Mouse (Mus musculus) c-Kit-positive CD71-positive TER-119-positive erythroid progenitor cells, embryonic 14.5 days (primary cell): Measurements from ENCODE around the gene Gm20662.

Source experiments
- DNase-seq: peaks from one replicate; pipeline ENCODE4 v3.0.0-alpha.2; 2013; ENCODE audit warnings: low spot score

The Gm20662 gene

GRCm38 (mm10) chr9:107975399-107976386 is 20.5 kb upstream of the Gm20662 start, which contains the start of gene Uba7:
Uba7 (plus strand) TSS chr9:107975505.
- DNase-seq, result peak; percentile 91

- no peak for DNase-seq
These were observed 17.3 kb upstream of the Gm20662 start for GRCm38 (mm10) chr9:107978815-107979214.

DNA sequence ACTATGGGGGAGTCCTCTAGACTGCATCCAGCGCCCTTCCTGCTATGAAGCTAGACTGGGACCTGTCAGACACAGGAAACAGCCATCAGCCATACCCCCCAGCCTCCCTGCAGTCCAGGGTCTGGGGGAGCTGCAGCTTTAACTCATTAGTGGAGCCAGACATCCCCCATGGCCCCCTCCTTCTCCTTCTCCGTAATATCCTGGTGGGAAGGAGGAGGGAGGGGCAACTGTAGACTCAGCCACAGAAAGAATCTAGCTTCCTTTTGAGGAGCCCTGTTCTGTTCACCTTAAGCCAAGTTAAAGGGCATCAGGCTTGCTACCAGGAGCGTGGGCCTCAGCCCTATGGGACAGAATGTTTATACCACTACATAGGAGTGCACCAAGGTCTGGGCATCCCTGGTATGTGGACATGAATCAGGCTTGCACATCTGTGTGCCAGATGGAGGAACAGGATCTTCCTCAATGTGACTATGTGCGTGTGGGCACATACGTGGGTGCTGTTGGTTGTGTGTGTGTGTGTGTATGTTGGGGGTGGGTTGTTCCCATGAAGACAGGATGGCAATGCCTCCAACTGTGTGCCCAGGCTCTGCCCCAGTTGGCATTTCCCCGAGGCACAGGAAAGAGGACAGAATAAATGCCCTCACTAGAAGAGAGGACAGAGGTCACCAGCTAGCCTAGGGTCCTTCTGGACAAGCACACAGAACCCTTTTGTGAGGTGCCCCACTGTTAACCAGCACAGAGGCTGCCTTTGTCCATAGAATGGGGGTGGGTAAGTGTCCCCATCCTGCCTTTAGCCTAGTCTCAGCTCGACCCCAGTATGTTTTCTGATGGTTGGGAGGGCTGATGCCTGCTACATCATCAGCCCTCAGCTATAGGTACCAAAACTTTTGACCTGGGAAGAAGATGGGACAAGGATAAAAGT is 14.2 kb upstream of the Gm20662 start:
- no peak for DNase-seq

GRCm38 (mm10) chr9:107982681-107983346 is 13.3 kb upstream of the Gm20662 start, which contains the start of gene Gm20661:
Gm20661 (plus strand) TSS chr9:107983058.
- DNase-seq, result peak; percentile 84

- DNase-seq, result no peak
These were observed 12.7 kb upstream of the Gm20662 start for GRCm38 (mm10) chr9:107983421-107983890.

GRCm38 (mm10) chr9:107984052-107984753 is 11.9 kb upstream of the Gm20662 start:
- DNase-seq, result no peak

DNA sequence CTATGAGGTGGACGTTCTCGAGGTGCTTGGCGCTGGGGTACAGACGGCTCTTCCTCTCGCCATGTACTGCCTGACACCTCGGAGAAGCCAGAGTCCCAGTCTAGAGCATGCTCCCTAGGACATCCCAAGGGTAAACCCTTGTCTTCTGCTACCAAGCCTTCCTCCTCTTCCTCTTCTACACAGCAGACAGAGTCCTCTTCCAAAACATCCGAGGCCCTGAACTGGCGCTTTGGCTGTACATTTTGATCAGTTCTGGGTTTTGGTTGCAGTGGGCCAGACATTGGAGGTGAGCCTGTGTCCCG is 11.4 kb upstream of the Gm20662 start:
- DNase-seq, result no peak

DNA sequence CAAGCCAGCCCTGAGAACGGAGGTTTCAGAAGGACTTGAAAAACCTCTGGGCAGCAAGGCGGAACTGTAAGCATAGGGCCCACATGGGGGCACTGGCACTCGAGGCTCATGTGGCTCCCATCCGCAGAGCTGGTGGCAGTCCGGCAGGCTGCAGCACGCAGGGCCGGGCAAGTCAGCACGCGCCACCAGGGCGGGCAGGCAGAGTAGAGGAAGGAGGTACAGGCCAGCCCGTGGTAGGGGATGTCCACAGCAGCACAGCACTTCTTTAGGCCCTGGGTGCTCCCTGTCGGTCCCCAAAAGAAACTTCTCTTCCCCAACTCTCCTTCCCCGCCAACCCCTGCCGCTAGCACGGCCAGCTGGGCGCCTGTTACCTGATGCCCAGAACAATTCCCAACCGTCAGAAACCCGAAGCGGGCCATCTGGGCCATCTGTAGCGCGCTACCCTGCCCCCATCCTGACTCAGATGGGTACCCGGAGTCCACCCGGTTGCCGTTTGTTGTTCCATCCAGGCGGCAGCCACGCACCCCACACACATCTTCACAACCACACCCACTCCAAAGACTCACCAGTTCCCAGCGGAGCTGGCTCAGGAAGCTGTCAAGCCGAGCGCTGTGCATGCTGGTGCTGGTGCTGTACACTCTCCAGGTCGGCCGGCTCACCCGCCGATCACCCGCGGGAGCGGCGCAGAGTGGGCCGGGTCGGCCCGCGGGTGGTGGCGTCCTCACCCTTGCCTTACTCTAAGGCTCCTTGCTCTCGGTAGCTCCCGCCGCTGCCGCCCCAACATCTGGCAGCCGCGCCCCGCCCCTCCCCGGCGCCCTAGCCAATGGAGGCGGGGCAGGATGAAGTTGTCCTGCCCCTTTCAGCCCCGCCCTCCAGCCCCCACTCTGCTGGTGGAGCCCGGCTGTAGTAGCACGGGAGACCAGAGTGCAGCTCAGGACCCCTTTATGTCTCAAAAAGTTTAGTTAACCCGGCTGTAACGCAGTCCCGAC is 10.7 kb upstream of the Gm20662 start, which contains the start of gene Inka1:
Gene Inka1 (minus strand): TSS at position 749 of the 989 bp plus-strand sequence.
- peak; percentile 93 for DNase-seq

GRCm38 (mm10) chr9:107986376-107986775 is 9.8 kb upstream of the Gm20662 start:
- no peak for DNase-seq

- DNase-seq, result no peak
These were observed 8.2 kb upstream of the Gm20662 start for GRCm38 (mm10) chr9:107987950-107988349.

DNA sequence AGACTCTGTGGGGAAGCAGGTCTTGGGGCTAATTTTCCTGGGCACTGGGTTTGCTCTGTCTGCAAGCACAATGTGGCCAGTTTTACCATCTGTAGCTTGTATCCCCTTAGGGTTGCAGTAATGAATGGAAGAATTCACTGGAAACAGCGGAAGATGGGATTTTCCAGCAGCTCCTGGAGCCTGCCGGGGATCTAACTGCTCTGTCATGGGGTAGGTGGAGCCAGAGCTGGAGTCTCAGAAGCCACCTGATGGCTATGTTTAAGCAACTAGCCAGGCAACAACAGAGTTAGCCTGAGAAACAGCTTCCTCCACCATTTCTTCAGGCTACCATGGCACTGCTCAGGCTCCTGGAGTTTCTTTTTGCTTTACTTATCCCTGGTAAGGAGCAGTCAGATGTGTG is 4.0 kb upstream of the Gm20662 start, which contains the start of gene Cdhr4:
Gene Cdhr4 (plus strand): TSS at position 301 of the 400 bp plus-strand sequence.
- DNase-seq, result no peak

GRCm38 (mm10) chr9:107993013-107993412 is 3.1 kb upstream of the Gm20662 start:
- no peak for DNase-seq

GRCm38 (mm10) chr9:107994464-107994863 is 1.7 kb upstream of the Gm20662 start:
- no peak for DNase-seq

GRCm38 (mm10) chr9:107995513-107995912 is 636 bp upstream of the Gm20662 start:
- DNase-seq, result no peak

DNA sequence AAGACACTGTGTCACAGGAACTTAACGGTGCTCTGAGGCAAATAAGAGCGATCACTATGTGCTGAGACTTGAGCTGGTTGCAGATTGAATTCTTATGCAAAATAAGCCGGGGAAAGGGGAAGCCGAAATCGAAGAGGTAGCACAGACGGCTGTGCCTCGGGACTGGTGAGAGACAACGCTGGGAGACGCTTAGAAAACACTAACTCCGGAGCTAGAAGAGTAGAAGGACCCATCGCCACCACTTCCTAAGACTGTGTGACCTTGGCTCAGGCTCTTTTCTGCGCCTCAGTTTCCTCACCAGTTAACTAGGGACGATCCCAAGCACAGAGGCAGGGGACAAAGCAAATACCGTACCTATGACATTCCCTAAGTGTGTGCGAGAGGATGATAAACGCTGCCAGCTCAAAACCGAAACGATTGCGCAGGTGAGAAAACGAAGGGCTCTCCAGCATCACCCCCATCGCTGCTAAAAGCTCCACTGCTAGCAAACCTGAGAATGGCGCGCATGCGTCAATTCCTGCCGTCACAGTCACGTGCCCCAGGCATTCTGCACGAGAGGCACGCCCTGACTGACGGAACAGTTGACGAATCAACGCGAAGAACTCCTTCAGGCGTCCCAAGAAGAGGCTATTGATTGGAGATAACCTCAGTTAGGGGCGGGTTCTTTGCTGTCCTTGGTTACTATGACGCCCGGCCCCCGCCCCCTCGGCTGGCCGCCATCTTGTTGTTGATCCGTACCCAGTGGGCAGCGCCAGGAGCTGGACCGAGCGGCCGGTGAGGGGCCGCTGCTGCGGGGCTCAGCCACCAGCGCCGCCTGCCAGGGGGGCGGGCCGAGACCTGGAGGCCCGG is 6.0 kb downstream of the Gm20662 start, which contains the start of gene Ip6k1:
Gene Ip6k1 (plus strand): TSS at position 580 of the 849 bp plus-strand sequence.
- DNase-seq, result peak; percentile 100

- peak; percentile 38 for DNase-seq
These were observed 6.8 kb downstream of the Gm20662 start for GRCm38 (mm10) chr9:108002778-108003530.

DNA sequence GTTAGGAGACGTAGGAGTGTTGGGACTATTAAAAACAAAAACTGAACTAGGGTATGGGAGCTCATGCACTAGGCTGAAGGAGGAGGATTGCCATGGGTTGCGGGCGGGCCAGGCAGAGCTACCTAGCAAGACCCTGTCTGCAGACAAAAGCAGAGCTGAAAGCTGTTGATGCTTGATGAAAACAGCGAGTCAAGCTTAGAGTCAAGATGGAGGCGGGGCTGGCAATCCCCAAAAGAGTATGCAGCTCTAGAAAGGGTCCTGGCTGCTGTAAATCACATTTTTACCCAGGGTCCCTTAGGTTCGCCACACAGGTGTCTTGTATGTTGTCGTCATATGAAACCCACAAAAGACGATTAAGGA is 7.4 kb downstream of the Gm20662 start:
- no peak for DNase-seq

DNA sequence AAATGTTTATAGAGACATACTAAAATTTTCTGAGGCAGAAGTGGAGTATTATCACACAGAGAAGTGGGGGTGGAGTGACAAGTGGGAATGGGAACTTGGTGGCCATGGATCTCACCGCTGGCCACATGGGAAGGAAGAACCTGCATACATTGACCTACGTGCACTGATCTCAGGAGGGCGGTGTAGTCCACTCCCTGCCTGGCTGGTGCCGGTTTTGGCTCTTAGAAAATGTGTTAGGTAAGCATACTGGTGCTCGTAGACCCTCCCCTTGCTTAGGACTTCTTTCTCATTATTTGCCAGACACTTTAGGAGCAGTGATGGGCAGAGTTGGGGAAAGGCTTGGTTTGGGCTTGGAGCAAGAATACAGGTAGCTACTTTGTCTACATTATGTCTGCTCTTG is 11.9 kb downstream of the Gm20662 start:
- DNase-seq, result no peak
